Mouse (Mus musculus) retina, adult 2 months (tissue): Measurements from ENCODE around the gene Utp20.
"Not testable (repeated sequence)": the region's sequence is repeated elsewhere in the genome, so short reads cannot be mapped to it uniquely, and the experiment has no call there.

Source experiments
- DNase-seq: peaks from one replicate; pipeline ENCODE4 v3.0.0-alpha.2; 2012; ENCODE audit warnings: low read depth, low spot score

Utp20 gene

DNA sequence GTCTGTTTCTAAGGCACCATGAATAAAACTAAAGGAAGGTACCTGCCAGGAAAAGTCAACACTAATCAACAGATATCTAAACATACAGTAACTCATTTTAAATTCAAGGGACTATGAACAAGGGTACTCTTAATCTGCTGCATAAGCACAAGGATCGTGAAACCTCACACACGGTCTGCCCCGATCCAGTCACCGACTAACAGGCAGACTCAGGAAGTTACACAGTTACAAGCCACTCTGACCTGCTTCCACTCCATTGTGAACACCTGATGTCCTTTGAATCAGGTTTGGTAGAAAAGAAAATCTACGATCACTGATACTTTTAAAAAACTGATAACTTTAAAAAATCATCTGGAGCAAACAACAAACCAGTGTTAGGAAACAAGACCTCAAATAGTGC is 42.7 kb downstream of the Utp20 start:
- DNase-seq: no peak

DNA sequence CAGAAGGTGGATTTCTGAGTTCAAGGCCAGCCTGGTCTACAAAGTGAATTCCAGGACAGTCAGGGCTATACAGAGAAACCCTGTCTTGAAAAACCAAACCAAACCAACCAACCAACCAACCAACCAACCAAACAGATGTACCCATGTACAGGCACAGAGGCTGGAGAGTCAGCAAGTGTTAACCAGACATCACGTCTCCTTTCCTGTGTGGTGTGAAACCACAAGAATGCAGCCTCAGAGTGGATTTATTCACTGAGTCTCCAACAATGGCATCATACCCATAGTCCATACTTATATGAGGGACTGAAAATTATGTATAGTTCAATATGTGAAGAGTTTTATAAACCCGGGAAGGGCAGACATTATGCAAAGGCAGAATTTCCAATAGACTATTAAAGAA is 43.5 kb downstream of the Utp20 start:
- not testable (repeated sequence) for DNase-seq

DNA sequence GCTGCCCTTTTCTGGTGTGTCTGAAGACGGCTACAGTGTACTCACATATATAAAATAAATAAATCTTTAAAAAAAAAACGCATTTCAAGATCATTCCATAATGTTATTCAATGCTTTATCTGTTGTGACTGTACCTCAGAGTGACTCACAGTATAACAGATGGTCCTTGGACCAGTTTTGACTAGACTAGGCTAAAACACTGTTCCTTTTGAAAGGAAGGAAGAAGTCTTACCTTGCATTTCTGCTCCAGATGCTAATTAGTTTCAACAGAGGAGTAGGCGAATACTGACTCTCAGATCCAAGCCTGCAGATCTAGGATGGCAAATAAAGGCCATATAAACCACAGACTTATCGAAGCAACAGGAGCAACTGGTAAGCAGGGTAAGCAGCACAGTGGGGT is 45.9 kb downstream of the Utp20 start:
- DNase-seq: no peak

DNA sequence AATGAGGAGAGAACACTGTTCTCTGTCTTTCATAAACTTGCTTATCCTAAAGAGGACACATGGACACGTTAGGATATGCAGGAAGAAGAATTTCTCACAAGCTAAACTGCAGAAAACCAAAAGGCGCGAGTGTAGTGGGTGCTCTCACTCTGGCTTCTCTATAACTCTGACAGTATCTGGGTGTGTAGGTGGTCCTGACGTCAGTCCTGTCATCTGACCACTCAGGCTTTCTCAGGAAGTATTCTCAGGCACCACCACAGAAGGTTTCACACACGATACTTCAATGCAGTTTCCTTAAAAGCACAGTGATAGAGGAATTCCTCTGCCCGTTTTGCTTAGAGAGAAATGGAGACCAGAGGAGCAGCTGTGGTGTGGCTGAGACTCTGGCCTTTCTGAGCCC is 50.4 kb downstream of the Utp20 start:
- DNase-seq: no peak

DNA sequence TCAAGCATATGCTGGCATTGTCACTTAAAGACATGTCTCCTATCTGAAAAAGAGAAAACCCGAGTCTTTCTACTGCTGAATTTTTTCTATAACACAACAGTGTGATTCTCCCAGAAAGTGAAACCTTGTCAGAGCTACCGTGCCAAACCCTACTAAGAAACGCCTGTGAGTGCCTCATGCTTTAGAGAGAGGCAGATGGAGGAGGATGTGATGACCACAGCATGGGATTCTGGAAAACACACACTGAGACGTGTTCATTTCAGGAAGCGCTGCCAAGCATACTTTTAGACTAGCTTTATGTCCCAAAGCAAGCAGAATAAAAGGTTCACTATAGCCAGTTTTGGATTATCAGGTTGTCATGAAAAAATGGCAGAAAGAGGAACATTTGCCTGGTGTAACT is 53.6 kb downstream of the Utp20 start:
- not testable (repeated sequence) for DNase-seq

DNA sequence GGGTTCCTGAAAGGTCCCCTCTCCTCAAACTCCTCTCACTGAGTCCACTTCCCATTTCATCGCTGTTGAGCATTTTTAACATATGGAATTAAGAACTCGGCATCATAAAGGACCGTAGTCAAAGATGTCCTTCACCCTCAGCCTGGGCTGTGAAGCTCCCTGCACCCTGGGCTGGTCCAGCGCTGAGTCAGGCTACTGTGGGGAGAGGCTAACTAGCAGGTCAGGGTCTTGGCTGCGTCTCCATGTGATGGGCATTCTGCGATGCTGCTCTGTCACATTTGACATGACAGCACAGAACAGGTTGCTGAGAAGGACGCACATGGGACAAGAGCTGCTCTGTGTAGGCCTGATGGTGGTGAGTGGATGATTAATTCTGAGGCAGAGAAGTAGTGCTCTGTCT is 56.9 kb downstream of the Utp20 start:
- no peak for DNase-seq

DNA sequence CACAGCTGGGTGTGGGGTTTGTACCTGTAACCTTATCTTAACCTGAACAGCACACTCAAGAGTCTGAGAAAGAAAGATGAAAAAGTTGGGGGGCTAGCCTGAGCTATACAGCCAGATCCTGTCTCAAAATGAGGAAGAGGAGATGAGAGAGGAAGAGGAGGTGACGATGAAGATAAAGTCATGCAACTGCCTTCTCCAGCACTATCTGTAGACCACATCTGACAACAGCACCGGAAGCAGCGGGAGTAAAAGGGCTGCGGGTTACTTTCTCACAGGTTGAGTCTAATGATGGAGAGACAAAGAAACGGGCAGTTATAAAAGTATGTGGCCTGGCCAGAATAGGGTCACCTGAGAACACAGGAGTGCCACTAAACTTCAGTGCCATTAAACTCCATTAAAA is 57.6 kb downstream of the Utp20 start:
- no peak for DNase-seq

DNA sequence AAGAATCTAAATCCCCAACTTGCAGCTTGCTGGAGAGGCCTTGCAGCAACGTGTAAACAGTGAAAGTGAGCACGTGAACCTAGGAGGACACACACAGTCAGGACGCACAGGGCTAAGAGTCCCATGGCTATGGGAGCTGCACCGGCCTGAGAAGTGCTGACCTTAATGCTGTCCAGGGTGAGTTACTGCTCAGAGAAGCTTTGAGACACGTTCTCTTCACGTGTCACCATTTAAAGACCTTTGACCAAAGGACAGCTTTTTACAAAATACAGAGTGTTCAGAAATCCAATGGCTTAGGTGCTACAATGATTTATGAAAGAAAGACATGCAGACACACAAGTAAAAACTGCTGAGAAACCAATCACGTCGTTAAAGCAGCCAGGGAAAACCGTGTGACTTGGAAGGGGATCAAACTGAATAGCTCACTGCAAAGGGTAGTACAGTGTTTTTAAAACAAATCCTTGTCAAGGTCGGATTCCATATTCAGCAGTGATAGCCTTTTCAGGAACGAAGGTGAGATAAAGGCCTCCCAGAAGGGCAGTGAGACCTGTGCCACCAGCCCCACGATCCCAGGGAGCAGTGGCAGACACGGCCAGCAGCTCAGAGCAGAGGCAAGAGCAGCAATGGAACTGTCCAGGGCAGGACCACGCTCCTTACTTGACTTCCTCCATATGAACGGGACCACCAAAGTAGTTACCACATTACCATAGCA is 61.0 kb downstream of the Utp20 start:
- no peak for DNase-seq

DNA sequence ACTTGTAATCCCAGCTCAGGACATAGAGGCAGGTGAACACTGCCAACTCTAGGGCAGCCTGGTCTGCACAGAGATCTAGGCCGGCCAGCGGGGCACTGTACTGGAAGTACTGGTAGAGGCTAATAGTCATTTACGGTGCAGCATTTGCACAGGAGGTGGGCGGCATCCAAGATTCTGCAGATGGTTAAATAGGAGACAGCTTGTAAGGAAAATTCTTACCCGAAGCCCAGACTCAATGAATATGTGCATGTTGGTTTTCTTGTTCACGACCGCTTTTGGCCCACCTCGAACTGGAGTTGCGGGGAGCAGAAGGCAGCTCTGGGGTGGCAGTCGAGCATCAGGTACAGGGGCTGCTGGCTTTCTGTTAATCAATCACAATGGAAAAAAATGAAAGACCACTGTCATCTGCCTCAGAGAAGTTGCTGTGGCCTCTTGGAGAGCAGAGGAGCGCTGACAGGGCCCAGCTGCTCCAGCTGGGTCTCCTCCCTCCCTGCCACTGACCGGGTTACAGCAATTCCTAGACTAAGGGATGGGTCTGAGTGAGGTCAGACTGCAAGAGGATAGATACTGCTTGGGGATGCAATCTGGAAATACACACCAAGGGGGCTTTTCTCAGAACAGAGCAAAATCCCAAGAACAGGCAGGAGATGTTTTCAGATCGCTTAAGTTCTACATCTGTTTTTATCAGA is 64.9 kb downstream of the Utp20 start:
- DNase-seq: no peak

DNA sequence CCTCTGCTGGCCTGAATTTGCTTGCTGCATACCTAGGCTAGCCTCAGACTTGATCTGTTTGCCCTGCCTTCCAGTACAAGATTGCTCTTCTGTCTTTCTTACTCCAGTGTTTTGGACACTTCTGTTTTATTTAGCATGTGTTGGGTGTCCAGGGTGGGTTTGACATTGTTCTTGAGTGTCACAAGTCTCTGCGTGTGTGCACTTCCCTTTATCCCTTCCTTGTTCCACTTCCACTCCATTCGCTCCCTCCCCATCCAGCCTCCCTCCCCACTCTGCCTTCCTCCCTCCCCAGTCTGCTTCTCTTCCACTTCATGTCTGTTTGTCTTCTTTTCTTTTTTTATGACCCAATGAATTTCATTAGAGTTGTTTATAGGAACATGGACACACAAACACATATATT is 85.2 kb downstream of the Utp20 start:
- DNase-seq: no peak

DNA sequence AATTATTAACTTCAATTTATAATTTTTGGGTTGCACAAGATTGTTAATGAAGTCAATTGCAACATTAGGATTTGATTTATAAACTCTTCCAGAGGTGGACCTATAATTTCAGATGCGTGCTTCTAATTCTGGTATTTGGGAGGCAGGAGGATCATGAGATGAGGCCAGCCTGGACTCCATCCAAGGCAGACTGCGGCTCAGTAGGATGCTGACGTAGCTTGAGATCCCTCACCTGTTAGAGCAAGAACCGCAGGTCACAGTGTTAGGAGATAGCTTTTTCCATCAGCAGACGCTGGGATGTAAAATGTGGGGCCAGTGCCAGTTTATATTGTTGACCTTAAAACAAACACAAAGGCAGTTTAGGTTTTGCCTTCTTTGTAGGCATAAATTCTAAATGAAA is 85.8 kb downstream of the Utp20 start:
- DNase-seq: no peak

DNA sequence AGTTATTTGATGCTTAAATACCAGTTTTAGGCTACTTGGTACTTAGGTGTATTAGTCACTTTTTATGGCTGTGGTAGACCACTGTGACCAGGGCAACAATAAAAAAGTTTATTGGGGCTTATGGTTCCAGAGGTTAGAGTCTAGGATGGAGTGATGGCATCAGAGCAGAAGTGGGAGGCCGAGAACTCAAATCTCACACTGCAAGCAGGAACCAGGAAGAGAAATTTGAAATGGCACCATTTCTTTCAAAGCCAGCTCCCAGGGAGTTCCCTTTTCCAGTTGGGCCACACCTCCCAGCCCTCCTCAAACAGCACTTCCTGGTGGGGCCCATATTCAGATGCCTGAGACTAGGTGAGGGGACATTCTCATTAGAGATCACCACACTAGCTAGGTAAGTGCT is 86.8 kb downstream of the Utp20 start:
- DNase-seq: no peak

DNA sequence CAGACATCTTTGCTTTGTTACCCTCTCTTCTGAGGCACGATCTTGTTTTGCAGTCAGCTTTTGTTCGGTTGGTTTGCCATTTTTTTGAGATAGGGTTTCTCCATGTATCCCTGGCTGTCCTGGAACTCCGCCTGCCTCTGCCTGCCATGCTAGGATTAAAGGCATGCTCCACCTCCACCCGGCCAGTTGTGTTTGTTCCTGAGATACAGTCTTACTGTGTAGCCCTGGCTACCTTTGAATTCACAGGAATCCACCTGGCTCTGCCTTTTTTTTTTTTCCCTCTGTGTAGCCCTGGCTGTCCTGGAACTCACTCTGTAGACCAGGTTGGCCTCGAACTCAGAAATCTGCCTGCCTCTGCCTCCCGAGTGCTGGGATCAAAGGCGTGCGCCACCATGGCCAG is 87.5 kb downstream of the Utp20 start:
- not testable (repeated sequence) for DNase-seq

DNA sequence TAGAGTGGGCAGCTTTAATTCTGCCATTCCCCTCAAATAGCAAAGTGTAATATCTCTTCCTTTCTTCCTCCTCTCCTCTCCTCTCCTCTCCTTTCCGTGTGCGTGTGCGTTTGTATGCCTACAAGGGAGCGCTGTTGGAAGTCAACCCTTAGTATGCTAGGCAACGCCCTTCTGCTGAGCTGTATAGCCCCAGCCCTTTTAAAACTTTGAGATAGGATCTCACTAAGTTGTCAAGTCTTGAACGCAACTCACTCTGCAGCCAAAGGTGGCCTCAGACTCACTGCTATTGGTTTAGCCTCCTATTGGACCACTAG is 94.3 kb downstream of the Utp20 start:
- DNase-seq: no peak

DNA sequence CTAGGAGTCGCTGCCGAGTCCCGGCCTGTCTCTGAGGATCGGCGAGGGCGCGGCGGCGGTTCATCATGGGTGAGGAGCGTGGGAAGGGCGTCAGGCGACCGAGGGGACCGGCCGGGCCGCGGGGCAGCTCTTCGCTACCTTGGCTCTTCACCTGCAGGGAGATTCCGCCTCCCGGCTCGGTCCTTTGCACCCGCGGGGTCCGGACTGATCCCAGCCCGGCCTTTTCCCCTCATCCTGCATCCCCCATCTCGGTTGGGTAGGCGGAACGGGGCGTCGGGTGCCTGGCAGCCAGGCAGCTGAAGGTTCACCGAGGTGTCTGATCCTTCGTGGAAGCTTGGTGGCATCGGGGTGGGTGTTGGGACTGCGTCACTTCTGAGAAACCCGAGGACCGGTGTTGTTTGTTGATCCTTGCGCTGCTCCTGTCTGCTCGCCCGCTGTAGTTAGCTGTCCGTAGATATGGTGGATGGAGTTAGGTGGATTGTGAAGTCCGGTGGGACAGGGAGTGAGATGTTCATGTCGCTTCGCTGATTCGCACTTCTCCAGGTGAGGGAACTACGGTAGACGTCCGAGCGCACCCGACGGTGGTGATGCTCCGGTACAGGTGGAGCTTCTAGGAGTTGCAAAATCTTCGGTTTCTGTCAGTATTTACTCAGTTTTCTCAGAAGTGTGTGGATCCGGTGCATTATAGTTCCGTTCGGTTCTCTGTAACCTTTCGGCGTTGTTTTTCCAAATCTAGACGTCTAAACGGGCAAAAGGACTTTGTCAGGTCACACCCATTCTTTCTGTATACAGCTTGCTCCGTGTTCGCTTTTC is 94.9 kb downstream of the Utp20 start:
- DNase-seq: no peak

DNA sequence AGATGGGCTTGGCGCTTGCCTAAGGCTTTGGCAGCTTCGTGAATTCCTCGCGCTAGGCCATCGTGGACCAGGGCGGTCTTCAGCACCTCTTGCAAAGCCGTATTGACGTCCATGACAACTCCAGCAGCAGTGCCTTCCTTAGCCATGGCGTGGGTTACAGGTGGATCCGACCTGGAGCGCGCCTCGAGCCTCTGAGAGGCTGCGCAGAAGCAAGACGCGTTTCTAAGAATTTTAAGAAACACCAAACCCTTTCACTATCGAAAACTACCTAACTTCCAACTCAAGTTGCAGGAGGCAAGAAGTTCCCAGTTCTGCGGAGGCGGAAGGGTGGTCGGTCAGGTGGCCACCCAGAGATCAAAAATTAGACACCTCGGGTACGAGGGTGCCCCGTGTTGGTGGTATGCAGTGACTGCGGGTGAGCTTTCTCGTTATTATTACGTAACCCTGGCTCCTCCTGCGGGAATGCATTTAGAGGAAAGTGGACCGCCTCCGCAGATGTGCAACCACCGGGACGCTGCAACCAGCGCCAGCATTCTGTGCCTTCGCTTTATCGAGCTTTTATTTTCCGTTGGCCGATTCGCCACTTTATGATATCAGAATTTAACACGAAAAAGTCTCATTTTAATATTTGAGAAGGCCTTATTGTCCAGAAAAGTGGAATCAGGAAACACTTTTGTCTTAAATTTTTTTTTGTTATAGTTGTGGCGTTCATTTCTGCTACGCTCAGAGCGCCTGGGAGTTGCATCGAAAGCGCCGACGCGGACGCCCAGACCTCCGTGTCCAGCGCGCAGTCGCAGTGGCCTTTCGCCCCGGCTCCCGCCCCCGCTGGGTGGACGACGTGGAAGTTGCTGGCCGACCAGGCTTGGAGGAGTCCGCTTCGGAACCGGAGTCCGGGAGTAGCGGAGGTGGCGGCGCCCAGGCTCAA is 95.8 kb downstream of the Utp20 start, which contains the start of gene Arl1:
Gene Arl1, plus strand, starts transcription at position 288 of the 925 bp plus-strand sequence.
- DNase-seq: peak; percentile 82

DNA sequence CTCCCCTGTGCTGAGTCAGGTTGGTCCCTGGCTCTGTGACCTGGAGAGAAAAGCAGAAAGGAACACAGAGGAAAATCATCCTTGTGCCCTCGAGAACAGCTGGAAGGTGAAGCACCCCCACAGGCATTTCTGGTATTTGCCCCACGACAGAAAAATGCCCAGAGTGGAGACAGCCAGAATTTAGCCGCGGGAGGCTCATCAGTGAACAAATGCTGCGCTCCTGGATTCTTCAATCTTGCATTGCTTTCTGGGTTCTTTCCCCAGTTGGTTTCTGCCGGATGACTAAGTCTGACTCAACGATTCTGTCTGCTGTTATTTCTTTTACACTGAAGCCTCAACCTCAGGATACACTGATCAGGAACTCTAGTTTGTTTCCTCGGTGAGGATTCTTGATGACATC is 98.4 kb downstream of the Utp20 start:
- no peak for DNase-seq

DNA sequence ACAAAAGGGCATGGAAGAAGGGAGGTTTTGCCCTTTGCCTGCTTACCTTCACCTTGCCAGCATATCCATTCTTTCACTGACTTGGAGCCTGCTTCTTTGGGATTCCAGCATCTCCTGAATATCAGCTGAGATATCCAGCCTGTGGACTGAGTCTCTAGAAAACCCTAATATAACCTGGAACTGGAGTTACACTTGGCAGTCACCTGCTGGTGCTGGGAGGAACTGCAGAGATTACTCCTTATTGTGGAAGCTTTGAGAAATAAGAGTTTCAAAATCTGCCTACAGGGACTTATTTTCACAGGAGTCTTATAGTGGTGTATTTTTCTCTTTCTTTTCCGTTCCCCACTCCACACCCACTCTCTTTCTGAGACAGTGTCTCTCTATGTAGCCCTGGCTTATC is 99.5 kb downstream of the Utp20 start:
- peak; percentile 6 for DNase-seq

DNA sequence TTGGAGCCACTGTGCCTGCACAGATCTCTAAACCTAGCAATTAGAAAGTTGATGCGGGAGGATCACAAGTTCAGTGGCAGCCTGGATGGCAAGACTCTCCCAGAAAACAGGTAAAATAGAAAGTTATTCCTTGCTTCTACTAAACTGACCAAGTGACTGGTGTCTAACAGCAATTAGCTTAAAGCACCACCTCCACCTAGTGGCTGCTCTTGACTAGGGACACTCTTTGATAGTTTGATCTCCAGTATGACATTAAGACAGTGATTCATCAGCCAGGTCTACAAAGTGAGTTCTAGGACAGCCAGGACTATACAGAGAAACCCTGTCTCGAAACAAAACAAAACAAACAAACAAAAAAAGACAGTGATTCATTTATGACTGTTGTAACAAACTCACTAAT is 101.3 kb downstream of the Utp20 start:
- no peak for DNase-seq

DNA sequence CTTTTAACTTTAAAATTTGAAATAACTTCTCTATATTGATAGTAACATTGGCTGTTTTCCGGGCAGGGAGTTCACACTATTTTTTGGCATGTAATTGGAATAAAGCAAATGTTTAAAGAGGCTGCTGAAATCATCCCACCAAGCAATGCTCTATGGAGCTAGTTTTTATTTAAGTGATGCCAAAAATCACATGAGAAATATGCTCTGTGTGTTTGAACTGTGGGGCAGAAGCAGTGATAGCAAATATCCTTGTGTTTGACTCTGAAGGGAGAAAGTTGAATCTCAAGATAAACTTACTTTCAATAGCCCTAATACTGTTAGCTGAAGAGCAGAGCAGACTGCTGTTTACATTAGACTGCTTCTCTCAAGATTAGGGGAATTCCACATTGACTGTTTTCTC is 107.0 kb downstream of the Utp20 start:
- DNase-seq: no peak

DNA sequence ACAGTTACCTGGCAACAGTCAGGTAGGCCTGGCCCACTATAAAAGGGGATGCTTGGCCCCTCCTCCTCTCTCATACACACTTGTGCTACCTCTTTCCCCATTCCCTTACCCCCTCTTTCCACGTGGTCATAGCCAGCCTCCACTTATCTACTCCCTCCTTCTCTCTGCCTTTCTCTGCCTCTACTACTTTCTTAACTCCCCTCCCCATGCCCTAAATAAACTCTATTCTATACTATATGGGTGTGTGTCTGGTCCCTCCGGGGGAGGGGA is 108.9 kb downstream of the Utp20 start:
- no peak for DNase-seq
